Mouse (Mus musculus): ENCODE data around the gene Mrc1.
"Not testable (repeated sequence)": the region's sequence is repeated elsewhere in the genome, so short reads cannot be mapped to it uniquely, and the experiment has no call there.

Mrc1 gene

GRCm38 (mm10) chr2:14229149-14229548, at the start of gene Mrc1:
Gene Mrc1 (plus strand): TSS chr2:14229392.
- DNase-seq (ENCODE audit: low spot score), result no peak

DNA sequence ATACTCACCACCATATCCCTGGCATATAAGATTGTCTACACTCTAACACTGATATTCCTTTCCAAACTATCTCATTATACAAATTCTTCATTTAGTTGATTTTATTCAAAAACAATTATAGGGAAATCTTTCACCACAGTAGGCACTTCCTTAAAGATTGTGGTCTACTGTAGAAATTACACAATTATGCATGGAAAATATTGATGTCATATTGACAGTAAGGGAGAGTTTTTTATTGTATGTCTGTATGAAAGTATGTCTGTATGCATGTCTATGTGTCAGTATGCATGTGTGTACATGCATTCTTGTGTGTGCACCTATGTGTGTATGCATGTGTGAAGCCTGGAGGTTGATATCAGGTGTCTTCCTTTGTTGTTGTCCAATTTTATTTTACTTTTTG, 44.8 kb upstream of the Mrc1 start:
- no peak for DNase-seq (ENCODE audit: low spot score)

DNA sequence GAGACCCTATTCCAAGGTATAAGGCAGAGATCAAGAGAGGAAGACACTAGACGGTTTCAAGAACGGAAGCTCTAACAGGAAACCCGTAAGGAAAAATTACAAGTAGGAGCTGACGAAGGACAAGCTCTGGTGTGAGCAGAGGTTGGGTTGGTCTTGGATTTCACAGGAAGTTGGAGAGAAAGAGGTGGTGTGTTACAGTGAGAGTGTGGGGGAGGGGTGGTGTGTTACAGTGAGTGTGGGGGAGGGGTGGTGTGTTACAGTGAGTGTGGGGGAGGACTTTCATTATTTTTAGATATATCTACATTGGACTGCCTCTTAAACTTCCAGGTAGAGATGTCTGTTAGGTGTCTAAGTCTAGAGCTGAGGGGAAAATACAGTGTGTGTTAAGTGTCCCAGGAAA, 38.5 kb upstream of the Mrc1 start:
- DNase-seq (ENCODE audit: low spot score), result no peak

DNA sequence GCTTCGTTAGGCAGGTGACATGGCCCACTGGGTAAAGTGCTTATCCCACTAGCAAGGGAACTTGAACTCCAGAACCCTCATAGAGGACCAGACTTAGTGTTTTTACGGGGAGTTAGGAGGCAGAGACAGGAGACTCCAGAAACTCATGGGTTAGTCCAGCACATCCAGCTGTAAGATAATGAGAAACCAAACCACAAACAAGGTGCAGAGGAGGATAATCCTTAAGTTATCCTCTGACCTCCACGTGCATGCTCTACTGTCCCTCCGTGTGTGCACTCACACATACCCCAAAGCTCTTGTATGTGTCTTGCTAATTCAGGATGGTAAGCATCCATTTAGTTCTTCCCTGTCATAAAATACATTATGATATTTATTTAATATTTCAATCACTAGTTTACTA, 37.6 kb upstream of the Mrc1 start:
- DNase-seq (ENCODE audit: low spot score), result no peak

DNA sequence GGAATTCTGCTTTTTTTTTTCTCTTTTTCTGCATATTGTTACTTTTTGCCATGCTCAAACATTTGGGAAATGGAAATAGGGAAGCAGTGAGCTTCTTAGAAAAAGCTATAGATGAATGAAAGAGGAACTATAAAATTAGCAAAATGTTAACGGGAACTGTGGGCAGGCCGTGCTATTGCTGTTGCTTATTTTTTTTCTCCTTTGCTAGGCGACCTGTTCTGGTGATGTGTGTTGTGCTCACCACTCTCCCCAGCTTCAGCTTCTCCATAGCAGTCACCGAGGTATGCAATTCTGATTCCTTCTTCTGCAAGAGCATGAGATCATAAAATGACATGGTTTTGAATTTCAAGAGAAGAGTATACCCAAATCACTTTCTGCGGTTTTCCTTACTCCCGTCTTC, 37.1 kb upstream of the Mrc1 start:
- DNase-seq (ENCODE audit: low spot score), result no peak

GRCm38 (mm10) chr2:14198325-14198903, 30.8 kb upstream of the Mrc1 start:
- not testable (repeated sequence) for DNase-seq (ENCODE audit: low spot score)

- DNase-seq (ENCODE audit: low spot score), result no peak
Measured at GRCm38 (mm10) chr2:14199621-14200020, 29.6 kb upstream of the Mrc1 start.

- DNase-seq (ENCODE audit: low spot score), result not testable (repeated sequence)
Measured at GRCm38 (mm10) chr2:14200879-14201445, 28.2 kb upstream of the Mrc1 start.

DNA sequence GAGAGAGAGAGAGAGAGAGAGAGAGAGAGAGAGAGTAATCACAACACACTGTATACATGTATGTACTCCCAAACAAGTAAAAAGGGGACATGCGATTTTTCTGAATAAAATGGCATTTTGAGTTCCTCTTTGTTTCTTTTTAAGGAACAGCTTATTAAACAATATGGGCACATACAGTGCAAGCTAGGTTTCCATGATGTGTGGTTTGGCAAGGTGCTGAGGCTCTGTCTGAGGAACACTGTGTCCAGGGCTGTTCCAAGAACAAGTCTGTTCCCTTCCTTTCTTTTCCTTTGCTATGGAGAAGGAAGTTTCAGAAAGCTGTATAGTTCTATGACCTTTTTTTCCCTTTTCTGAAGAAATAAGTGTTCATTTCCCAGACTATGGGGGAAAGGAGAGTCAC, 24.9 kb upstream of the Mrc1 start:
- no peak for DNase-seq (ENCODE audit: low spot score)

DNA sequence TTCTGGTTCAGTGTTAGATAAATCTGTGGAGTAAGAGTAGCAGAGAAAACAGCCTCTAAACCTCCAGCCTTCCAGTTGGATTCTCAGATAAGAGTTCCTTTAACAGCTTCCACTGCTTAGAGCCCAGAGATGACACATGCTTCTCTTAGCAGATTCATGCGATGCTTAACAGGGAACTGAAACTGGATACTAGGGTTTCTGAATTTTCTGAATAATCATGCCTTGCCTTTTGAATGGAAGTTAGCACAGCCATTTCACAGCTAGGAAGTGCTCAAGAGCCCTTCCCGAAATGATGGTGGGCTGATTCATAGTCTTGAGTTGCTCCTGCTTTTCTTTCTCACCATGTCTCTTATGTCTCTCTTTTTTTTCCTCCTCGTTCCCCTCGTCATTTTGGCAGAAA, 22.4 kb upstream of the Mrc1 start:
- DNase-seq (ENCODE audit: low spot score), result no peak

DNA sequence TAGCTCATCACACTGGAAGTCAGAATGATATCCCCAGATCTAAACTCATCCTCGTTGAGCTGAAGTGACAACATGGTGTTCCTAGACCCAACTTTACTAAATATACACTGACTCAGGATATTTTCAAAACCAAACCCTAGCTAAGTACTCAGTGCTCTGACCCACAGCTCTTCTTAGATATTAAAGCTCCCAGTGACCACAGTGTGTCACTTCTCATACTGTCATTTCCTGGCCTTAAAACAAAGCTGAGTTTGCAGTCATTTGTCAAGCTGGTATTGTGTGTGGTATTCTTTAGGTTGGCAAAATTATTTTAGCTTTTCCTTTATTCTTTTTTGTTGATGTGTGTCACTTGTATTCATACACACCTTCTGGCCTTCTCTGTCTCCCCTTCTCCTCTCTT, 18.5 kb upstream of the Mrc1 start:
- DNase-seq (ENCODE audit: low spot score), result no peak

- DNase-seq (ENCODE audit: low spot score), result no peak
Measured at GRCm38 (mm10) chr2:14211606-14212005, 17.6 kb upstream of the Mrc1 start.

DNA sequence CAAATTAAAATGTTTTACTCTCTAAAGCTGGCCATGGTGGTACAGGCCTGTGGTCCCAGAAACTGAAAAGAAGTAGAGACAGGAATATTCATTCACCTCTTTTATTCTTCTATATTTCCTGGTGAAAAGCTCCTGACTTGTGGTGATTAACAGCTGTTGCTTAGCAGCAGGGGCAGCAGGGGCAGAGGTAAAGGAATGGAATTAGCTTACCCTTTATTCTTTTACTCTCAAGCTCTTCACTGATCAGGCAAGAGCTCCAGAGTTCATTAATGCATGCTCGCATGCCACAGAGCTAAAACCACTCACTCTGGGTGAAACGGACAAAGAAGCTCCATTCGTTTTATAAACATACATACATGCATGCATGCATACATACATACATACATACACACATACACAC, 14.4 kb upstream of the Mrc1 start:
- no peak for DNase-seq (ENCODE audit: low spot score)

DNA sequence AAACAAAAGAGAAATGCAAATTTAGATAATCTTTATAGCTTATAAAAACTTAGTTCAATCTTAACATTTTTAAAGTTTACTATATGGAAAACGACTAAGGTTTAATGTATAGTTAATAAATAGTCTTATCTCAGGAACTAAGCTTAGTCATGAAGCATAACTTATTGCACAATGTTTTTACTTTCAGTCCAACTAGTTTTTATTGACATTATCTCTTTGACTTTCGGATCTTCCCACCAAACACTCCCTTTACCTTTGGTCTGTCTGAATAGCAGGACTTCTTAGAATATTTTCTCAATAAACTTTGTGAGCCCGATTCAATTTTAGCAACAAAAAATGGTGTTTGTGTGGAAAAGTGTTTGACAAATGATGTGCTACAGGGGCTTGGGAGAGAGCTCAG, 12.5 kb upstream of the Mrc1 start:
- DNase-seq (ENCODE audit: low spot score), result no peak

- DNase-seq (ENCODE audit: low spot score), result no peak
Measured at GRCm38 (mm10) chr2:14218126-14218525, 11.1 kb upstream of the Mrc1 start.

DNA sequence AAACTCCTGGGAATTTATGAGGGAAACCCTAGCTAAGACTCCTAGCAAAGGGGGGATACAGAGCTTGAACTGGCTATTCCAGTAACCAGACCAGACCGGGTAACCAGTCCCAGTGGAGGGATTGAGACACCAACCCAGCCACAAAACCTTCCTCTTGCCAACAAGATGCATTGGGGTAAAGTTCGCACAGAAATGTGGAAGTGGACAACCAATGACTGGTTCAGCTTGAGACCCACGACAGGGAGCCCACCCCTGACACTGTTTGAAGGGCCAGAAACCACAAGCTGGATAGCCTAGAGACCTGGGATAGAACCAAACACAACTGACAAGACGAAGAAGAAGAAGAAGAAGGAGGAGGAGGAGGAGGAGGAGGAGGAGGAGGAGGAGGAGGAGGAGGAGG, 4.8 kb upstream of the Mrc1 start:
- no peak for DNase-seq (ENCODE audit: low spot score)

GRCm38 (mm10) chr2:14228495-14228894, 697 bp upstream of the Mrc1 start:
- DNase-seq (ENCODE audit: low spot score), result no peak

DNA sequence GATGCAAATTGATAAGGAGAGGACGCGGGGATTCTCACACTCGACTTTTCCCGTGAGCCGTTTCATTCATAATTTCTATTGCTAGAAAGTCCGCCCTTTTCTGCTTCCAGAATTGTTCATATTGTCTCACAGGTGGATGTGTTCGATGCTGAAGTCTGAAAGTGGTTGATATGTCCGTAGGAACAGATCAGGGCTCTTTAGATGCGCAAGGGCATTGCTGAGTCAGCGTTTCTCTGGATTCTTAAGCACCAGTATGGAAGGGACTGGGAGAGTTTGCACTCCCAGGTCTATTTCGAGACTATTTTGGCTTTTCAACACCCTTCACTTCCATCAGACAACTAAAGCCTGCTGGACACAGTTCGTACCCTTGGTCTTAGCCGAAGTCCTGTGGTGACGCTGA, 787 bp downstream of the Mrc1 start:
- DNase-seq (ENCODE audit: low spot score), result no peak

GRCm38 (mm10) chr2:14232897-14233296, 3.7 kb downstream of the Mrc1 start:
- no peak for DNase-seq (ENCODE audit: low spot score)

DNA sequence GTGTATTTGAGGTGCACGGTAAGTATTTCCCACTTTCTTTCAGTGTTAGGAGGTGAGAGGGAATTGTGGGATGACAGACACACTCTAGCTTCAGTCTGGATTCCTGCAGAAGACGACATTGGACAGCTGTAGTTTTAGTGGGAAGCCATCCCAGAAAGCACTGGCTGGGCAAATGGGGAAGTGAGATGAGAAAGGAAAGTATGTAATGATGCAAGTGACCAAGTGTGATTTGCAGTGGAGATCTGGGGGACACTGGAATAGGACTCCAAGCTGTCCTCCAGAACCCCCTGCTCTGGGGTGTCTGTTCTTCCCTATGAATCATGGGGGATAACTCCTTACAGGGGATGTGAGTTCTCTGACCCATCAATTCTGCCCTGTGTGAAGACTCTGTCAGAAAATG, 4.8 kb downstream of the Mrc1 start:
- no peak for DNase-seq (ENCODE audit: low spot score)

- no peak for DNase-seq (ENCODE audit: low spot score)
Measured at GRCm38 (mm10) chr2:14235319-14235718, 6.1 kb downstream of the Mrc1 start.

DNA sequence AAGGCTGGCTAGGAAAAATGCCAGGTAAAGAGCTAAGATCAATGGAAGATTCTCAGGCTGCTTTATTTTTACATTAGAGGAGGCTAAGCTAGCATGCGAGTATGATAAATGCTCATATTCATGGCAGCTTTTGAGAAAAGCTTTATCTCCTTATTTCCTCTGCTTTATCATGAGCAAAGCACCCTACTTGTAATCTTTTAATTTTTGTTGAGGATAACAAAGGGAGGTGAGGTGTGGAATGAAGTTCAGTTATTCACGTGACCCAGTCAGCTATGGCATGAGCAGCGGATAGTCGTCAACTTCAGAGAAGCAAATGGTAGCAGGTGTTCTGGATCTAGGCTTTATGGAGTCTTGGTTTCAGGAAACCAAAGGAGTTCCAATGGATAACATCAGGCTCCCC, 7.7 kb downstream of the Mrc1 start:
- DNase-seq (ENCODE audit: low spot score), result no peak

- DNase-seq (ENCODE audit: low spot score), result no peak
Measured at GRCm38 (mm10) chr2:14237723-14238122, 8.5 kb downstream of the Mrc1 start.

DNA sequence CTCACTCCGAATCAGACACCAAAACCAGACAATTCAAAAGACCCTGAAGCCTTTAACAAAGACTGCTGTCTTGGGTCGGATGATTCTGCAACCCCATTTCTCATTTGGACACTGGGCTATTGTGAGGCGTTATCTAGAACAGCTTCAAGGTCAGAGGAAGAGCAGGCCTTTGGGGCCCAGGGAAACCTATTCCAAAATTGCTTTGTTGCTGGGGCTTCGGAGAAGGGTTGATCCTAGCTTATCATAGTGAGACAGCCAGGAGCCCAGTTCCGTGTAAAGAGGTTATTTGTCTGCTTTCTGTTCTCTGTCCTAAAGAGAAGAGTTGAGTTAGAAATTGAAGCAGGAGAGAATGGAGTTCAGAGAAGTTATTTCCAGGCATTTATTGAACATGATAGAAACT, 10.0 kb downstream of the Mrc1 start:
- DNase-seq (ENCODE audit: low spot score), result no peak

DNA sequence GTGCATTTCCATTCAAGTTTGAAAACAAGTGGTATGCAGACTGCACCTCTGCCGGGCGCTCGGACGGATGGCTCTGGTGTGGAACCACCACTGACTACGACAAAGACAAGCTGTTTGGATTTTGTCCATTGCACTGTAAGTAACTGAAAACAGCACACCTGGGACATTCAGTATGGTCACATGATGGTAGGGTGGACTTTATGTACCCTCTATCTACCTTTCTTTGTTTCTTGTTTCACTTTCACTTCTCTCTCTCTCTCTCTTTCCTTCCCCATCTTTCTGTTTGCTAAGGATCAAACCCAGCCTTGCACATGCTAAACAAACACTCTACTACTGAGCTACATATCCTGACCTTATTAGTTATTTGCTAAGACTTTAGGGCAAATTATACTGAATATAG, 15.0 kb downstream of the Mrc1 start:
- DNase-seq (ENCODE audit: low spot score), result no peak
